Mouse (Mus musculus): ENCODE data around the gene Cpa2. TPM values are rescaled to one million over a fixed set of nuclear protein-coding genes. Genes with fewer than 3 reads are reported as not detected.

Cpa2 gene
- polyA plus RNA-seq, 1 experiment from 2014 or later, result 5.8 TPM

DNA sequence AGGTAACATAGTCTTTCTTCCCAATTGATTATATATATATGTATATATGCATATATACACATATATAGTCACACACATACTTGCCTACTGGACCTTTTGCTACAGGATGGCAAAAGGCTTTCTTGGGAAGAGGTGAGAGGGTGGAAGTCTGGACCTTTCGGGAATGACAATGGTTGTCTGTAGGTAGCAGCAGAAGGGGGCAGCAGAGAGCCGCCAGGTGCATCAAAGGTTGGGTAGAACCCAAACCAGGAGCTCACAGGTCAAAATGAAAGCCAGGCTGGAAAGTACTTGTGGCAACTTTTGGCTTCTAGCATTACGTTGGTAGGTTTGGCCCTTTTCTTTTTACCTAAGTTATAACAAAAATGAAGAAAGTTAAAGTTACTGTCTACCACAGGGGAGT, 6.0 kb upstream of the Cpa2 start:
- H3K27me3 ChIP-seq, result no peaks in the 10 kb centered on the region
- 43% methylated on average over 3 of the region's 3 CpGs for WGBS
- no peak for ATAC-seq (ENCODE audit: low FRiP score, low read depth)
- no peaks in the 10 kb centered on the region for H3K4me1 ChIP-seq
- no peak overlapping the region for H3K9ac ChIP-seq (replicated peaks)
- no peak overlapping the region for H3K4me3 ChIP-seq
- no peak overlapping the region for H3K27ac ChIP-seq (replicated peaks)
- no peak overlapping the region for H3K4me2 ChIP-seq (replicated peaks)
- H3K9me3 ChIP-seq, result no peaks in the 10 kb centered on the region
- H3K36me3 ChIP-seq, result no peaks in the 10 kb centered on the region

DNA sequence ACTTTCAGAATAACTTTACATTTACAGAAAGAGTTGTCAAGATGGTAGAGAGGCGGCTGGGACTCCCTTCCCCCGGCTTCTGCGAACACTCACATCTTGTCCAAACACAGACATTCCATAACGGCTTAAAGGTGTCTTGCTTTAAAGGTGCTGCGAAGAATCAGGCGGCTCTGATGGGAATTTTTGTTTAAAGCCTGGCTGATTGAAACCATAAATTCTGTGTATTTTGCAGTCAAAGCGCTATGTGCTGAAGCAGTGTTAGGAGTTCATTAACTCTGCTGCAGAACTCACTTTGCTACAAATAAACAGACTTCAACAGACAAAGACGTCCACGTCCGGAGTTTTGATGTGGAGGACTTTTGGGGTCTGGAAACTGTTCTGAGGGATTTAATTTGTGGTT, 3.1 kb upstream of the Cpa2 start:
- Histone ChIP-seq H3K4me1 (peaks cover 3% of the 10 kb centered on the region; the same call in 1 of the 2 replicates), H3K4me3 (no peak overlapping the region), H3K36me3 (no peaks in the 10 kb centered on the region), H3K27ac (replicated peaks) (no peak overlapping the region), H3K27me3 (no peaks in the 10 kb centered on the region), H3K9me3 (no peaks in the 10 kb centered on the region), H3K4me2 (replicated peaks) (no peak overlapping the region), H3K9ac (replicated peaks) (no peak overlapping the region)
- no peak for ATAC-seq (ENCODE audit: low FRiP score, low read depth)
- 73% methylated on average over 10 of the region's 10 CpGs for WGBS

DNA sequence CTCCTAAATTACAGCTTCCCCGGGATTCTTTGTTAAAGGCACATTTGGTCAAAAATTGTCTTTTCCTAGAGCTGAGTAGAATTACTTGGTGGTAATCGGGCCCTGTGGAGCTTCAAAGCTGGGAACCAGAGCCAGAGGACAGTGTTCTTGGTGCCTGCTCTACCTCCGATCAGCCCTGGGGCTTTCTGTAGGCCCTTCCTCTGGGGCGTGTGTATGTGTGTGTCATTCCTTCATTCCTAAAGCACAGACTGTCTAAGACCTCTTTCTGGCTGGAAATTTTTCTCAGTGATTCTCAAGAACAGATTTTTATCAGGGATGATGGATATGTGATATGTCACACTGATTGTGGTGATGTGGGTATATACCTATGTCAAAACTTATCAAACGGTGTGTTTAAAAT, 2.6 kb upstream of the Cpa2 start:
- H3K4me2 ChIP-seq (replicated peaks), result no peak overlapping the region
- peaks cover 7% of the 10 kb centered on the region; the same call in 1 of the 2 replicates for H3K4me1 ChIP-seq
- no peaks in the 10 kb centered on the region for H3K27me3 ChIP-seq
- no peak overlapping the region for H3K27ac ChIP-seq (replicated peaks)
- H3K9me3 ChIP-seq, result no peaks in the 10 kb centered on the region
- no peaks in the 10 kb centered on the region for H3K36me3 ChIP-seq
- WGBS, result 82% methylated on average over 5 of the region's 5 CpGs
- no peak overlapping the region for H3K4me3 ChIP-seq
- no peak for ATAC-seq (ENCODE audit: low FRiP score, low read depth)
- H3K9ac ChIP-seq (replicated peaks), result no peak overlapping the region

DNA sequence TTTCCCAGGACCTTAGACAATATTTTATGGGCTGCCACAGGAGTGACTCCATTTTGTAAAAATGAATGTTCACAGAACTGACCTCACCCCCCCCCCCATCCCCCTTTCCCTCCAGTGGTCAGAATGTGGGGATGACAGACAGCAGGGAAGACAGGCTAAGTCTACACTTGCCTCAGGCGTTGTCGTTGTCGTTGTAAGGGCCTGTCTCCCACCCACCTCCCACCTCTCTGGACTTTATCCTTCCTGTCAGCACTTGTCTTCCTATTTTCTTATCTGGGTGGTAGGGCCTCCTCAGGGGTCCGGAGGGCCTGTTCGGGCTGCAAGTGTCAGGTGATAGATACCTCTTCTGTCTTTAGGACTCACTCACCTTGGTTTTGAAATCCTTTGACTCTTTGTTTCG, 895 bp downstream of the Cpa2 start:
- WGBS, result 79% methylated on average over 6 of the region's 6 CpGs
- H3K36me3 ChIP-seq, result no peaks in the 10 kb centered on the region
- no peaks in the 10 kb centered on the region for H3K9me3 ChIP-seq
- no peaks in the 10 kb centered on the region for H3K27me3 ChIP-seq
- H3K4me3 ChIP-seq, result no peak overlapping the region
- peaks cover 32% of the 10 kb centered on the region for H3K4me1 ChIP-seq
- no peak for ATAC-seq (ENCODE audit: low FRiP score, low read depth)
- H3K4me2 ChIP-seq (replicated peaks), result no peak overlapping the region
- no peak overlapping the region for H3K9ac ChIP-seq (replicated peaks)
- no peak overlapping the region for H3K27ac ChIP-seq (replicated peaks)

DNA sequence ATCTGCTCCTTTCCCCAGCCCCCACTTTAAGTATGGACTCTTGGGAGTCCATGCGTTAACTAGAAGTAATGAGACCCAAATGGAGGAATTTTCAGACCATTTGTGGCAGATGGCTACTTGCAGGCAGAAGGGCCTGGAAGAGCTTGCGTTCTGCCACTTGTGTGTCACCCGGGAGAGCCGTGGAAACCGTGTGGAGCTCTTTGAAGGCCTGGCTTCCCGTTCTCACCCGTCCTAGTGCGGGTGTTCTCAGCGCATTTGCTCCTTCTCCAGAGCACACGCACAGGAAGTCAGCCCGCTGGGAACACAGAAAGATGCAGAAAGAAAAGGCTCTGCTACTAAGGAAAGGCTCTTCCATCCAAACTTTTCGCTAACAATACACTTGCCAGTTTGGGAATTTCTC, 1.7 kb downstream of the Cpa2 start:
- Histone ChIP-seq H3K27ac (replicated peaks) (no peak overlapping the region), H3K4me1 (peaks cover 40% of the 10 kb centered on the region), H3K9me3 (no peaks in the 10 kb centered on the region), H3K4me3 (no peak overlapping the region), H3K4me2 (replicated peaks) (no peak overlapping the region), H3K9ac (replicated peaks) (no peak overlapping the region), H3K27me3 (no peaks in the 10 kb centered on the region), H3K36me3 (no peaks in the 10 kb centered on the region)
- 58% methylated on average over 12 of the region's 12 CpGs for WGBS
- ATAC-seq (ENCODE audit: low FRiP score, low read depth), result no peak

DNA sequence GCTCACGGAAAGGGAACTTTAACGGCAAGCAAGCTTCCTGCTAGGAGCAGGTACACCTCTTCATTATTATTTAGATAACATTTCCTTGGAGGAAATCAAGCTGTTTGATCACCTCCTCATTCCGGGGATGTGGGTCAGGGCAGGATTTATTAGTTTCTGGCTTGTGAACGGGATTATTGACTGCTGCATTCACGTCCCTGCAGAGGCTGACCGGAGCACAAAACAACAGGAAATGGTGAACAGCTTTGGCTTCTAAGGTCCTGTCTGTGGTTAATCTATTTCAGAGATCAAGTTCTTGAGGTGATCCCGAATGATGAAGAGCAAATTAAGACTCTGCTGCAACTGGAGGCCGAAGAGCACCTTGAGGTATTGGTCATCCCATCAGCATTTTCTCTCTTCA, 2.5 kb downstream of the Cpa2 start:
- no peaks in the 10 kb centered on the region for H3K9me3 ChIP-seq
- WGBS, result 34% methylated on average over 8 of the region's 8 CpGs
- H3K27me3 ChIP-seq, result no peaks in the 10 kb centered on the region
- H3K27ac ChIP-seq (replicated peaks), result 0 out of 2 replicates have a peak overlapping the region, but pooled peaks have one; percentile 35
- no peak overlapping the region for H3K9ac ChIP-seq (replicated peaks)
- no peak overlapping the region for H3K4me2 ChIP-seq (replicated peaks)
- H3K4me3 ChIP-seq, result no peak overlapping the region
- H3K4me1 ChIP-seq, result peaks cover 46% of the 10 kb centered on the region
- no peaks in the 10 kb centered on the region for H3K36me3 ChIP-seq
- no peak for ATAC-seq (ENCODE audit: low FRiP score, low read depth)

DNA sequence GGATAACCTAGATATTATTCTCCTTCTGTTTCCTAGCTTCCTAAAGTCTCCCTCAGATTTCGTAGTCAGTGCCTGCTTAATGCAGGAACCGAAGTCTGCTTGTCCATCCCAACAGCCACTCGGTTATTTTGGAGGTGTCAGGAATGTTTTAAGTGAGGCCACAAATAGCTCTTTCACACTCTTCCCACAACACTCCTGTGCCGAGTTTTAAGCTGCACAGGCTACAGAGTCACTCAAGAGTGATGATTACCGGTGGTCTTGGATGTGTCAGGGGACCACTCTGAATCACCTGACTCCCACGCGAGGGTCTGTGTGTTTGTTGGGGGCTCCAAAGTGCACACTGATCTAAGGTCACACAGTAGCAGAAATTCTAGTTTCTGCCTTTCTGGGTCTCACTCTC, 4.3 kb downstream of the Cpa2 start:
- no peak overlapping the region for H3K9ac ChIP-seq (replicated peaks)
- no peak overlapping the region for H3K4me3 ChIP-seq
- peak overlapping the region; percentile 92 for H3K27ac ChIP-seq (replicated peaks)
- H3K4me2 ChIP-seq (replicated peaks), result no peak overlapping the region
- peaks cover 56% of the 10 kb centered on the region for H3K4me1 ChIP-seq
- no peak for ATAC-seq (ENCODE audit: low FRiP score, low read depth)
- no peaks in the 10 kb centered on the region for H3K36me3 ChIP-seq
- 0 out of 2 replicates have a peak, but pooled peaks cover under 1% of the 10 kb centered on the region for H3K9me3 ChIP-seq
- no peaks in the 10 kb centered on the region for H3K27me3 ChIP-seq
- WGBS, result 83% methylated on average over 7 of the region's 7 CpGs

DNA sequence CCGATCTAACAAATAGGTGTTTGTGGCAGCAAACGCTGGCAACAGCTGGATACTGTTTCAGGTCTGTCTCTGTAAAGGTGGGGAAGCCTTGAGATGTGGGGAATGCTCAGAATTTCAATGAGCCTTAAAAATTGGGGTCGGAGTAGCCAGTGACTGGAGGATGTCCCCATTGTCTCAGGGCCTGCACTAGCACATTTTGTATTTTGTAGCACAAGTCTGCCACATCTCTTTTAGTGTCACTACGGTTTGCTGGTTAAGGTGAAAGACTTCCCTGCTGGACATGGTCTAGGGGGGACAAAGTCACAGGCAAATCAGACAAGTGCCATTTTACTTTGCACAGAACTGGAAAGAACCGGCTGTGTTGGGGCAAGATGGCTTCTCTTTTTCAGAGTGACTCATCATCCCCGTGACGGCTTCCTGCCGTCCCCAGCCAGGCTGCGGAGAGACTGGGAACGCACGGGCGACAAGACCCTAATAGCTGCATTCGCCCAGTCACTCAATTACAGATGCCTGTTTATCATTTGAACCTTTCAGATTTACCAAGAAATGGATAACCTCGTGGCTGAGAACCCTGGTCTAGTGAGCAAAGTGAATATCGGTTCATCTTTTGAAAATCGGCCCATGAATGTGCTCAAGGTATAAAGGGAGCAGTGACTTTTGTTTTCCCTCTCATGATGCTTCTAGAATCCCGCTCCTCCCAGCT, 5.3 kb downstream of the Cpa2 start:
- Histone ChIP-seq H3K4me3 (peak overlapping the region; percentile 22), H3K4me2 (replicated peaks) (peak overlapping the region; percentile 49), H3K36me3 (no peaks in the 10 kb centered on the region), H3K27me3 (no peaks in the 10 kb centered on the region), H3K9me3 (0 out of 2 replicates have a peak, but pooled peaks cover 3% of the 10 kb centered on the region), H3K9ac (replicated peaks) (peak overlapping the region; percentile 60), H3K27ac (replicated peaks) (peak overlapping the region; percentile 92), H3K4me1 (peaks cover 66% of the 10 kb centered on the region)
- 9% methylated on average over 17 of the region's 17 CpGs for WGBS
- ATAC-seq (ENCODE audit: low FRiP score, low read depth), result peak; percentile 39

DNA sequence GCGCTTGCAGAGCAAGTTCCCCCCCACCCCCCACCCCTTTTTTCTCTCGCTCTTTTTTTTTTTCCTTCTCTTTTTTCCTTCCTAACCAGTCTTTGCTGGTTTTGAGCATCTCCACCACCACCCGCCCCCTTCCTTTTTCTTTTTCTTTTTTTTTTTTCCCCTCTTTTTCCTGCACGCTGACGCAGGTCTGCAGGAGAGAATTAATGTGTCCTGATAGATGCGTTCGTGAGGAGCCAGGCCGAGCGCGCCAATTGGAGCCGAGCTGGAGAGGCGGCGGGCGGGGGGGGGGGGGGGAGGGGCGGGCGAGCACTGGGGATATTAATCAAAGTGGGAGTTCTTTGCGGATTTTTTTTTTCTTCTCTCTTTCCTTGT, 5.9 kb downstream of the Cpa2 start:
- Histone ChIP-seq H3K36me3 (no peaks in the 10 kb centered on the region), H3K4me2 (replicated peaks) (peak overlapping the region; percentile 49), H3K4me3 (peak overlapping the region; percentile 22), H3K4me1 (peaks cover 71% of the 10 kb centered on the region), H3K27ac (replicated peaks) (peak overlapping the region; percentile 92), H3K9me3 (0 out of 2 replicates have a peak, but pooled peaks cover 3% of the 10 kb centered on the region), H3K9ac (replicated peaks) (peak overlapping the region; percentile 60; the same call in 1 of the 2 replicates), H3K27me3 (no peaks in the 10 kb centered on the region)
- no peak for ATAC-seq (ENCODE audit: low FRiP score, low read depth)
- WGBS, result 0% methylated on average over 14 of the region's 17 CpGs

DNA sequence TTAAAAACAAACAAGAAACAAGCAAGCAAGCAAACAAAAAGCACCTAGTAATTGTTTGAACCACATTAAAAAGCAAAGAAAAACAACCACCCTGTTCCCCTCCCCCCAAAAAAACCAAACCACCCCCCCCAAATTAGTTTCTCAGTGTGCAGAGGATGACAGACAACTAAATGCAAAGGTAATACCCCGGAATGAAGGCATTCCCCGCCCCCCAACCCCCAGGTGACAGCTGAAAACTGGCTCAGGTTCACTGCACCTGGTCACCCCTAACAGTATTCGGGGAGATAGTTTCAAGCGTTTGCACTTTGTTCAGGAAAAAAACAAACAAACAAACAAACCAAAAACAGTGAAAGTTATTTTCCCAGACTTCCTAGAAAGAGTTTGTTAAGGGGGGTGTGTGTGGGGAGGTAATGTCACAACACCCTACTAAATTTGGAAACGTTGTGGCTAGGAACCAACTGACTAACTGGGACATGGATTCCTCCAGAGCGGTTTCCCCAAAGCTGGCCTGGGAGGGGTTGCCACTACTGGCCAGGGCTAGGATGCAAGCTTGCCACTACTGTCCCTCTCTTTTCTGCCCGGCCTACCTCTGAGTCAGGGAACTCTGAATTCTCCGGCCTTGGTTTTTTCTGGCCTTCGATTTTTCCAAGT, 6.4 kb downstream of the Cpa2 start:
- no peak for ATAC-seq (ENCODE audit: low FRiP score, low read depth)
- Histone ChIP-seq H3K9me3 (0 out of 2 replicates have a peak, but pooled peaks cover 3% of the 10 kb centered on the region), H3K27ac (replicated peaks) (peak overlapping the region; percentile 92), H3K4me3 (no peak overlapping the region), H3K9ac (replicated peaks) (no peak overlapping the region), H3K4me2 (replicated peaks) (peak overlapping the region; percentile 49), H3K36me3 (no peaks in the 10 kb centered on the region), H3K4me1 (peaks cover 75% of the 10 kb centered on the region), H3K27me3 (no peaks in the 10 kb centered on the region)
- 10% methylated on average over 9 of the region's 9 CpGs for WGBS

DNA sequence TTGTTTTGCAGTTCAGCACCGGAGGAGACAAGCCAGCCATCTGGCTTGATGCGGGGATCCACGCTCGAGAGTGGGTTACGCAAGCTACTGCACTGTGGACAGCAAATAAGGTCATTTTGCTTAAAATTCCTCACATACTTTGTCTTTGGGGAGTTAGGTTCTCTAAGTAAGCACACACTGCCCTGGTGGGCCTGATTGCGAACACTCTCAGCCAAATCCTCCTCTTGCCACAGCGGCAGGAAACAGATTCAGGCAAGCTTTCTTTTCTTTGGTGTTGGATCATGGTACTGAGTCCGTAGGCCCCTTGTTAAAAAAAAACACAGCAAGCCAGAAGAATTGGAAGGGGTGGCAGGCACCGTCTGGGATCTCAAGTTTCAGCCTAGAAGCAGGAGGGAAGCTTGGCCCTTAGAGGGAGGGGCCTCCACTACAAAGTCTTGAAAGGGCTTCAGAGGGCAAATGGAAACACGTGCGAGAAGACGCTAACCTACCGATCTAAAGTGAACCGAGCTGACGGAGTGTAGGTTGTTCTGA, 7.9 kb downstream of the Cpa2 start:
- no peak for ATAC-seq (ENCODE audit: low FRiP score, low read depth)
- H3K9me3 ChIP-seq, result 0 out of 2 replicates have a peak, but pooled peaks cover 3% of the 10 kb centered on the region
- H3K27ac ChIP-seq (replicated peaks), result peak overlapping the region; percentile 86
- H3K9ac ChIP-seq (replicated peaks), result peak overlapping the region; percentile 37; the same call in 1 of the 2 replicates
- no peak overlapping the region for H3K4me3 ChIP-seq
- H3K36me3 ChIP-seq, result no peaks in the 10 kb centered on the region
- peak overlapping the region; percentile 25 for H3K4me2 ChIP-seq (replicated peaks)
- no peaks in the 10 kb centered on the region for H3K27me3 ChIP-seq
- WGBS, result 6% methylated on average over 15 of the region's 15 CpGs
- peaks cover 66% of the 10 kb centered on the region for H3K4me1 ChIP-seq

DNA sequence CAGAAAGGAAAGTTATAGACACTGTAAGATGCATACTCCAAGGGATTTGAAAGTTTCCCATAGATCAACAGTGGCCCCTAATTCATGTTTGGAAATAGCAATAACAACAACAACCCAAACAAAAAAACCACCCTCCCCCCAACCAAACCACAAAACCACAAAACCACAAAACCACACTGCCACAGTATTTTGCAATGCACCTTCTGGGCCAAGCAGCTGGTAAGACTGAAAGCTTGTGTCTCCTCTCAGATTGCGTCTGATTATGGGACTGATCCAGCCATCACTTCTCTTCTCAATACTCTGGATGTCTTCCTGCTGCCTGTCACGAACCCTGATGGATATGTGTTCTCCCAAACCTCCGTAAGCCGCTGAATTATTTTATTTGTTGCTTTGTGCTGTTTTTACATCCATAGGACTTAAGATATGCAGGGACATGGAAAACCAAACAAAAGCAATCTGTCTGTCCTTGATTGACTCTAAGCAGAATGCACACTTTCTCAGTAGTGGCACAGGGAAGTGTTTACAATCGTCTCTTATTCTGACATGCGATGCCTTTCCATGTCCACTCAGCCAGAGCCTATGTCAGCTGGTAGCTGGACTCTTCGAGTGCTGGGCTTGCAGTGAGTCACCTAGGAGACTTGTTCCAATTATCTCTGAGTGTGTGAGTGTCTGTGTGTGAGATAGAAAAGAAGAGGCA, 9.3 kb downstream of the Cpa2 start:
- Histone ChIP-seq H3K9ac (replicated peaks) (no peak overlapping the region), H3K4me2 (replicated peaks) (no peak overlapping the region), H3K4me1 (peaks cover 59% of the 10 kb centered on the region), H3K27ac (replicated peaks) (peak overlapping the region; percentile 89), H3K27me3 (no peaks in the 10 kb centered on the region), H3K36me3 (no peaks in the 10 kb centered on the region), H3K9me3 (0 out of 2 replicates have a peak, but pooled peaks cover 3% of the 10 kb centered on the region), H3K4me3 (no peak overlapping the region)
- peak; percentile 36; the same call in 1 of the 2 replicates for ATAC-seq (ENCODE audit: low FRiP score, low read depth)
- 58% methylated on average over 7 of the region's 7 CpGs for WGBS
